Mouse (Mus musculus) liver, embryonic 14.5 days (tissue): Measurements from ENCODE around the gene Rars2.

Experiments used
- CTCF ChIP-seq: IDR thresholded peaks from 2 replicates; pipeline ENCODE4 v1.5.1; 2016; ENCODE audit warnings: antibody characterized with exemption, low read depth, control low read depth
- EP300 ChIP-seq: IDR thresholded peaks from 2 replicates; pipeline ENCODE4 v1.6.1; 2016; ENCODE audit warnings: antibody characterized with exemption, low read depth

DNA sequence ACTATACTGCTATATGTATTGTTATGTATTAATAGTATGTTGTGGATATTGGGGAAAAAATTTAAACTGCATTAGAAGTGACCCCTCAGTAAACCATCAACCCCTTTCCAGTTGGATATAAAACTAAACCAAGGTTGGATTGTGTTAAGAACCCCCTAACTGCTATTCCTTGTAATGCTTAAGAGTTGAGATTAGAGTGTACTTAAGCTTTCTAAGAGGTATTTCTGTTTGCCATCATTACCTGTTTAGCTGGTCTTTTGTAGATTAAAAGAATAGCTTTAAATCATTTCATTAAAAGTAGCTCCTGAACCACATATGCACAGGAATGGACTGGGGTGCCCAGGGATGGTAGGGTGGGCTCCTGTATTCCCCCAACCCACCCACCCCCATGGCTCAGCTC, 30.0 kb downstream of the Rars2 start:
- TF ChIP-seq EP300: no peak
- TF ChIP-seq CTCF: no peak
